Mouse (Mus musculus): ENCODE results near the gene Olfml1. TPM values are rescaled to one million over a fixed set of nuclear protein-coding genes. Genes with fewer than 3 reads are reported as not detected.
A peak's percentile ranks its signal among the peaks of the same experiment; 100 is the strongest.

Gene Olfml1
- not detected in 2 replicates for total RNA-seq (2014; fragmentation: Nextera tagmentation)
- not detected in 2 replicates for total RNA-seq (2017)

DNA sequence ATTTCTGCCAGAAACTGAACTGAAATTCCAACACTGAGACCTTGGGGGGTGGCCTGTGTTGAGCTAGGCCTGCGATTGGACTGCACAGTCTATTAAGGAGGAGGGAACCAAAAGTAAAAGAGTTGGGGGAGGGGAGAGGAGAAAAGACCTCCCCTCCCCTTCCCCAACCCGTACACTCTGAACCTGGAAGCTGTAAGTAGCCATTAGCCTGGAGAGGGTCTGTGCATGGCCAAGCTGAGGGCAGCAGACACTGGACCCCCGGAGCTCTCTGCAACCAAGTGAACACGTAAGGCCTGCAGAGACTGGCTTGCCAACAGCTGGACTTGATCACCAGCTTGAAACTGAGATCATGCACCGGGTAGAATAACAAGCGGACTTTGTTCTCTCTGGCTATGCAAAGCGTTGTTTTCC, at the start of gene Olfml1:
TSS of gene Olfml1 (plus strand) at position 186 of the 411 bp plus-strand sequence.
- no peak for ATAC-seq (replicated peaks; ENCODE audit: poor library complexity, severe bottlenecking)

DNA sequence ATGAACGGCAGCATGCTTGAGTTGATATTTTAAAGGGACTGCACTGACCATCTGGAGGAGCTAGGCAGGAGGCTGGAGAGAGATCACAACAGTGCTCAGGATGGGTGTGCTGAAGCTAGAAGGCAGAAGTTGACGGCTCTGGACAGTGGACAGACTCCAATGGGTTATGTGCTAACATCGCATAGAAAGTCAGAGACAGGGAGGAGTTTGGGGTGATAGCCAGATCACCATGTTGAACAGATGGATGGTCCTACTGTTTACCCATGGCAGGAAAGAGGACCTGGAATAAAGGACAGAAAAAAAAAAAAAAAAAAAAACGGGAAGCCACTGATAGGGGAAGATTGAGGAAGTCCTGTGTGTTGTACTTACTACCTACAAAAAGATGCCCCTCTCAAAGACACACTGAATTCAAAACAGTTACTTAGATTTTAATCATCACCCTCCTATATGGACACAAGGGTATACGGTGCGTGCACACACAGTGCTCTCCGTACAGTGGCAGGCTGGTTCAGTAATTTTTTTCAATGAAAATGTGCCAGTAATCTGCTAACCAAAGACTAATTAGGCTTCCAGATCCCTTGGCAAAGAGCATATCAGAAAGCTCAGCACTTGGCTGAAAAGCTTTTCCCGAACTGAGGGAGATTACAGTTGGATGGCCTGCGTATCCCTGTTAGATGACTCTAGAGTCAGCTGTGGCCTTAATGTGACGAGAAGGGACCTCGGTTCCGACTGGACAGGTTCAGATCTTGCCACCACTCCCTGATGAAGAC, 47.8 kb upstream of the Olfml1 start:
- peak; percentile 20; the same call in 1 of the 2 replicates for ATAC-seq (replicated peaks; ENCODE audit: poor library complexity, severe bottlenecking)

DNA sequence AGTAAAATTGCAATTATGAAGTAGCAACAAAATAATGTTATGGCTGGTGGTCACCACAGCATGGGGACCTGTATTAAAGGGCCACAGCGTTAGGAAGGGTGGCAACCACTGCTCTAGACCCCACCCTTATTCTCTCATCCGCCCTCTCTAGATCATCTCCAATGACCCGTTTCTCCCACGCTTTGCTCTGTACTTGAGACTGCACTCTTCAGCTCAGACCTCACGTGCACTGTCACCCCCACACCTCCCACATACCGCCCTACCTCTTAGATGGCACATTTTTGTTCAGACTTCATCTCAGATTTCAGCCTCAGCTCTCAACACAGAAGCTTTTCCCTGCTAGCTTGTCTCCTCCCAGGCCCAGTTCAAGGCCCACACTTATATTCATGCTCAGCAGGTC, 45.8 kb upstream of the Olfml1 start:
- no peak for ATAC-seq (replicated peaks; ENCODE audit: poor library complexity, severe bottlenecking)

DNA sequence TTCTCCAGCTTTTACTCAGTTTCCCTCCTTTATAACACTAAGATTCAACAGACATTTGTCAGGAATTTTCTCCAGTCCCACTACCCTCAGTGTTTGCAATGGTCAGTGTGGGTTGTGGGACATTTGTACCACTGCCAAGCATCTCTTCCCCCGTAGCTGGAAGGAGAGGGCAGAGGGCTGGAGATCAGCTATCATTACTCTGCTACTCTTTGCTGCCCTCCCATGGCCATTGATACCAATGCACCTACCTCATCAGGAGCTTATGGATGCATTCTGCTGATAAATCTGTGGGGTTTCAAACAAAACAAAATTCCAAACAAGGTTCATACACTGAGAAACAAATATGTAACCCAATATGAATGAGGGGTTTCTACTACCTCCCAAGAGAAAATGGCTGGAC, 40.9 kb upstream of the Olfml1 start:
- peak; percentile 84 for ATAC-seq (replicated peaks; ENCODE audit: poor library complexity, severe bottlenecking)

DNA sequence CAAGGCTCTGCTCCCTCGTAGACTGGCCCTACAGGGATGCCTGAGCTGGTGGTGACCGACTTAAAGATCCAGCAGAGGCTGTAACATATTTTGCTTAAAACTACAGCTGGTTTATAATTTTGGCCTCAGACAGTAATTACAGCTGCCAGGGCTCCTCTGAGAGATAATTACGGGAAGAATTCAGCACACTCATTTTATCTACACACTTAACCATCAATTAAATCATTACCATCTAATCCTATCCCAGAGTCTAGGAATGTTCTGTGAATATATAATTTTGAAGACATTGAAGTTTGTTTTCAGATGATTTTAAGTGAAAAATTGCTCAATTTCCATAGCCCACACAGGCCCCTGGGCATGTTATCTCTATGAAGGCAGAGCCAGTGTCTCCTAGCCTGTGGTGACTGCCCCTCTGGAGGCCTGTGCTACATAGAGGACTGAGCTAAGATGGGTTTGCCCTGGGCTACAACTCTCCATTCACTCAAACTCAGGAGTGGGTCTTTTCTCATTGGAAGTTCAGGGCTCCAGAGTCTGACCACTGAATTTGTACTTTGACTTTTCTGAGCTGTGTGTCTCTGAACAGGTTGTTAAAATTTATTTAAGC, 39.0 kb upstream of the Olfml1 start:
- no peak for ATAC-seq (replicated peaks; ENCODE audit: poor library complexity, severe bottlenecking)

DNA sequence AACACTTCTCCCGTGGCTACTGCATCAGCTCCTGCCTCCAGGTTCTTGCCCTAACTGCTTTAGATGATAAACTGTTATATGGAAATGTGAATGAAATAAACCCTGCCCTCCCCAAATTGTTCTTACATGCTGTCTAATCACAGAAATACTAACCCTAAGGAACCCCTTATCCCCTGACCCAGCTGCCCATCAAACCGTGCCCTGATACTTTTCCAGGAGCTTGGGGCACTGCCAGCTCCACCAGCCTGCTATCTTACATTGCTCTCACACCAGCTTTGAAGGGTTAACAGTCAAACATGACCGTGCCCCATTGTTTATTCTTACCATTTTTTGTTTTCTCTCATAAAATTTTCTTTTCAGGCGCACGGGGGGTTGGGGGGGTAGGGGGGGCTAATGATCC, 37.9 kb upstream of the Olfml1 start:
- no peak for ATAC-seq (replicated peaks; ENCODE audit: poor library complexity, severe bottlenecking)

DNA sequence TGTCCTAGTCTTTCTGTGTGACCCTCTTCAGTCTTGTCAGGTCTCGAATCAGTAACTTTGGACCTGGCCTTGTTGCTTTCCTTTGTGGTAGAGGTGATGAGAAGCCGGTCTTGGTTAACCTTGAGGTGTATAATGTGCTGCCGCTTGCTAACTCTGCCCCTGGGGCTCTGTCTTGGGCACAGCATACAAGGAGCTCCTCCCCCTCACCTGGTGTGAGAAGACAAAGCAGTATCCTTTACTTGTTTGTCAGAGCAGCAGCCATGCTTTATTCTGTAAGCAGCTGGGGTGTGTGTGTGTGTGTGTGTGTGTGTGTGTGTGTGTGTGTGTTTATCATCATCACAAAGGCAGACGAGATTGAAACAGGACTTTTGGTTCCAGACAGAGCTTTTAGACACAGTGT, 31.9 kb upstream of the Olfml1 start:
- ATAC-seq (replicated peaks; ENCODE audit: poor library complexity, severe bottlenecking), result no peak

DNA sequence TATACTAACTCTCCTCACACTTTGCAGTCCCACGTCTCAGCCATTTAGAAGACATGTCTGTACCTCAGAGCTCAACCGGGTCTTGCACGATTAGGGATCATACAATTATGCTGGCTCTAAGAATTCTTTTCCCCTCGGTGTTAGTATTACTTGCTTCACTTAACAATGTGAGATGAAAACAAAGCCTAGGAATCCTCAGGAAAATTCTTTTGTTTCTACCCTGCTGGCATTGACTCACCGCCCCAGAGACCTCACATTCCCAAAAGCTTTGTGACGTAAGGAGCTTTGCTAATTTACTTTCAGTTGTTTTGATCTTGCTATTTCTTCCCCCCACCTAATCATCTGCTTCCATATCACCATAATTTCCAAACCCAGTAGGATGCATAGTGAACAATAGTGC, 30.7 kb upstream of the Olfml1 start:
- no peak for ATAC-seq (replicated peaks; ENCODE audit: poor library complexity, severe bottlenecking)

DNA sequence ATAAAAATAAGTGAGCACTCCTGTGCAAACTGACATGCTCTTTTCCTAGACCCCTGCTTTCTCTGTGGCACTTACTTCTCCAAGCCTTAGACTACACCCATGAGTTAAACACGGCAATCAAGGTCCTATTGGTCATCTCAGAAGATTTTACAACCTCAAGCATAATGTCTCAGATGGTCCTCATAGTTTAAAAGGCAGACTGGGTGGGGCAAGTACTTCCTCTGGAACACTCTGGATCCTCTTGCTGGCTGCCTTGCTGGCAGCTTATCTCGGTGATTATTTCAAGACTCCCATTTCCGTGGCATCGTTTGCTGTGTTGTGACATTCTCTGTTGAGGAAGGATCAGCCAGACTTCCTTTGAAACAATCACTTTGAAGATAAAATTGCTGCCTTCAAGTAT, 27.2 kb upstream of the Olfml1 start:
- ATAC-seq (replicated peaks; ENCODE audit: poor library complexity, severe bottlenecking), result peak; percentile 14; the same call in 1 of the 2 replicates

DNA sequence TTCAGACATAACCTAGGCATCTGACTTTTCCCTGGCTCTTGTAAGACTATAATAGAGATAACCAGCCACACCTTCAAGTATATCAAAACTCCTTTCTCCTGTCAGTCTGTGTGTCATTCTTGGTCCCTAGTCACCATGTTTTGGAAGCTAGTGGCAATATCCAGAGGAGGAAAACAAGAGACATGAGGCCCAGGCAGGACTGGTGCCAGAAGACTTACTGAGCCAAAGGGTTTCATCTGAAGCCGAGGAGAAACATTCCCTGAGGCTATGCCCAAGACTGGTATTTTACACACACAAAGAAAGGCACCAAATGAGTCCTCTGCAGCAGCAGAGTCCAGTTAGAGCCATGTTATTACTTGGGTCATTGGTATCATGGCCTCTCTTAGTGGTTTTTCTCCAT, 22.2 kb upstream of the Olfml1 start:
- no peak for ATAC-seq (replicated peaks; ENCODE audit: poor library complexity, severe bottlenecking)

DNA sequence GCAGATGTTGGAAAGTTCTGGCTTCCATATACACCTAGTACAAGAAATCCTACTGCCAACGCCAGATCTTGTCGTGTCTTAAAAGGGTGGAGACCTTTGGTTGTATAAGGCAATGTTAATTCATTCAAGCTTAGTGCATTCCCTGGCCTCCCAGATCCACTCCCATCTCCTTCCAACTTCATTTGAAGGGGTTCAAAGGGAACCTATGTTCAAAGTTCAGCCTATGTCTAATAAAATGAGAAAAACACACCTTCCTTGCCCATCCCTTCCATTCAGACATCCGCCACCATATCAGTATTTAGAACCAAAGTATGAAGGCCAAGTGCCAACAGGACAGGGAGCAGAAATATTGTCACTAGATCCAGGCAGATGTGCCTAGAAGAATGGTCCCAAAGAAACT, 19.4 kb upstream of the Olfml1 start:
- no peak for ATAC-seq (replicated peaks; ENCODE audit: poor library complexity, severe bottlenecking)

DNA sequence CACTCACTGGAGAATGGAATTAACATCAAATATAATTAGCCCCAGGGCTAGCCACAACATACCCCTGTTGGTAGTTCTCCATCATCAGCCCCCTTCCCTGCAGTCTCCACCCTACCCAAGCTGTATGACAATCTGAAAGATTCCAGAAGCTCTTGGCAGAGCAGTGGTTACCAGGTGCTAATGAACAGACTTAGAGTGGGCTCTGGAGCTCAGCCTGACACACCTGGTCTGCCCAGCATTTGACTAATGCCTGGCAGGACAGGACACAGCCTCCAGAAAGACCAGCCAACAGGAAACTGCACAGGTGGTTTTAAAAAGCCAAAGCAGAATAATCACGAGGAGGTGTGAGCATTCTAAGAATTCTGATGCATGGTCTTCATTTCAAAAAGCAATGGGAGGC, 13.8 kb upstream of the Olfml1 start:
- no peak for ATAC-seq (replicated peaks; ENCODE audit: poor library complexity, severe bottlenecking)

DNA sequence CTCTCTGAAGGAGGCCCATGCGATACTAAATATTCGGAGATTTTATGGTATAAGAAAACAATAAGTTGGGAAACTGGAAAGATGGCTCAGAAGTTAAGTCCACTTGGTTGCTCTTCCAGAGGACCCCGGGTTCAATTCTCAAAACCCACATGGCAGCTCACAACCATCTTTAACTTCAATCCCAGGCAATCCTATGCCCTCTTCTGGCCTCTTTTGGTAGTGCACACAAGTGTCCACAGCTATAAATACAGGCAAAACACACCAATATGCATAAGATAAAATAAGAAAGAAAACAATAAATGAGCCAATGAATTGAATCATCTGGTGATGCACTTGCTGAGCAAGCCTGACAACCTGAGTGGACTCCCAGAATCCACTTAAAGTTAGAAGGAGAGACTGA, 11.3 kb upstream of the Olfml1 start:
- ATAC-seq (replicated peaks; ENCODE audit: poor library complexity, severe bottlenecking), result peak; percentile 59

DNA sequence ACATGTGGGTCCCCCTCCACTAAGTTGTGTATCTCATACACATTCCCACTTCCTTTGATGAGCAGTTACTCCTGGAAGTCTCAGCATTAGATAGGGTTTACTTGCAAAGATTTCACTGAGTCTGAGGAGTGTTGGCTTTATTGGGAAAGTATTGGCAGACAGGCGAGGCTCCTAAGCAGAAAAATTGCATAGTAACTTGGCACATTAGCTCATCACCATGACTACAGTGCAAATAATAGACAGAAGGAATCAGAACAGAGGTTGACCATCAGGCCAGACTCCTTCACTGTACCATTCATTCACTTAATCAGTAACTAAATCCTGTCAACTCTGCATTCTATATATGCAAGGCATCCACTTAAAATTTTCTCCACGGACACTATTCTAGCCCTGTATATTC, 6.6 kb upstream of the Olfml1 start:
- ATAC-seq (replicated peaks; ENCODE audit: poor library complexity, severe bottlenecking), result no peak

DNA sequence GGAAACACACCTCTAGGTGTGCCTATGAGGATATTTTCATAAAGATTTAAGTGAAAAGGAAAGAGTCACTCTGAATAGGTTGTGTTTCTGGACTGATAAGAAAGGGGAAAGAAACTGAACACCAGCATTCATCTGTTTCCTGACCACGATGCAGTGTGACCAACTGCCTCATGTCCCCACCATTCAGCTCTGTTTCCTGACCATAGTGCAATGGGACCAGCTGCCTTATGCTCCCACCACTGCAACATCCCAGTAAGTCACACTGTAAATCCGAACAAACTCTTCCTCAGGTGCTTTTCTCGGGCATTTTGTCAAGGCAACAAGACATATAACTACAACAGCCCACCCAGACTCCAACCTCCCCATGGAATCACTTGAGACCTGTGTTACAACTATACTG, 5.7 kb upstream of the Olfml1 start:
- peak; percentile 47 for ATAC-seq (replicated peaks; ENCODE audit: poor library complexity, severe bottlenecking)

DNA sequence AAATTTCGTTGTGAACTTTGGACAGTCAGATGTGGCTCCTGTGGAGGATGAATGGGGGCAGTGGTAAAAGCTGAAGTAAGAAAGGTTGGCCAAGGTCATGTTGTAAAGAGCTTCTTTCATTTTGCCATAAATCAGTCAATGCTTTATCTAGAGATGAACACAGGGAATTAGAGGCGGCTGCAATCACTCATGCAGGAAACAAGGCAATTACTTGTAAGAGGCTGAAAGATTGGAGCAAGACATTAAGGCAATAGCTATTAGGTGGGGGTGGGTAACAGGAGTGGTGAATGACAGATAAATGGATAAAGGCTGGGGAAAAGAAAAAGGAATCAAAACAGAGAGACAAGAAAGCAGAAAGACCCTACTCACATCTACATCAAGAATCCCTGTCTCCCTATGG, 3.5 kb upstream of the Olfml1 start:
- no peak for ATAC-seq (replicated peaks; ENCODE audit: poor library complexity, severe bottlenecking)

DNA sequence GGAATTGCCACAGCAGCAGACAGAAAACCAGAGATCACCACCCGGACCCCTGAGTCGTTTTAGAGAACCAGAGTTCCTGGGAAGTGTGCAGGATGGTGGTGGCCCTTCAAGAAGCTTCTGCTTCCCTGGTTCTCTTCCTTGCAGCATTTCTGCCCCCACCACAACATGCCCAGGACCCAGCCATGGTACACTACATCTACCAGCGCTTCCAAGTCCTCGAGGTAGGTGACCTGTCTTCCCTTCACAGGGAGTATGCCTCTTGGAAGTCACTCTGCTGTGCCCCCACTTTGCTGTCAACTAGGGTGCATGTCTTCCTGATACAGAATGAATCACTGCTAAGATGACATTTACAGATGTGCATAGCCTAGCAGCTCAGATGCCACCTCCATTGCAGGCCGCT, 428 bp downstream of the Olfml1 start:
- ATAC-seq (replicated peaks; ENCODE audit: poor library complexity, severe bottlenecking), result no peak

DNA sequence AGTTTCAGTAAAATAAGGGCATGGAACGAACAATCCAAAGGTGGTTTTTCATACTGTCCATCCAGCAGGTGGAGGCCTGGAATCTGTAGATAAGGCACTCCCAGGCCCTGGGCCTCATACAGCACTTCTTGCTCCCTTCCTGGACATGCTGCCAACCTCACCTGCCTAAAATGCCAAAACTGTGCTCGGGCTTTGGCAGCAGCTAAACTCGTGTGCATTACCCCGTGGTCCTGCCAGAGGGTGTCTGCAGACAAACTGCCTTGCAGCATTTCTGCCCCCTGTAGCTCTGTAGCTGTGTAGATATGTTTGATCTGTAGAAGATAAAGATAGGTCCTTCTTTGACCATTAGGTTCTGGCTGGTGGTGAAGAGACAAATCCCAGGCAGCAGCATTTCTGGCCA, 1.7 kb downstream of the Olfml1 start:
- no peak for ATAC-seq (replicated peaks; ENCODE audit: poor library complexity, severe bottlenecking)

DNA sequence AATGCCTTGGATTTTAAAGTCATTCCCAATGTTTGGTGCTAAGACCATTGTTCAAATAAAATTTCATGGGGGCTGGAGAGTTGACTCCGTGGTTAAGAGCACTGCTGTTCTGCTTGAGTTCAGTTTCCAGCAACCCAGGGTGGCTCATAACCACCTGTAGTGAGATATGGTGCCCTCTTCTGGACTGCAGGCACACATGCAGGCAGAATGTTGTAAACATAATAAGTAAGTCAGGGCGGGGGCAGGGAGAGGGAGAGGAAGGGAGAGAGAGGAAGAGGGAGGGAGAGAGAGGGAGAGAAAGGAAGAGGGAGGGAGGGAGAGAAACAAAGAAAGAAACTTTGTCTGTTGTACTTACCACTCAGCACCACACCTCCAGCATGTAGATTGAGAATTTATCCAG, 6.6 kb downstream of the Olfml1 start:
- peak; percentile 68 for ATAC-seq (replicated peaks; ENCODE audit: poor library complexity, severe bottlenecking)

DNA sequence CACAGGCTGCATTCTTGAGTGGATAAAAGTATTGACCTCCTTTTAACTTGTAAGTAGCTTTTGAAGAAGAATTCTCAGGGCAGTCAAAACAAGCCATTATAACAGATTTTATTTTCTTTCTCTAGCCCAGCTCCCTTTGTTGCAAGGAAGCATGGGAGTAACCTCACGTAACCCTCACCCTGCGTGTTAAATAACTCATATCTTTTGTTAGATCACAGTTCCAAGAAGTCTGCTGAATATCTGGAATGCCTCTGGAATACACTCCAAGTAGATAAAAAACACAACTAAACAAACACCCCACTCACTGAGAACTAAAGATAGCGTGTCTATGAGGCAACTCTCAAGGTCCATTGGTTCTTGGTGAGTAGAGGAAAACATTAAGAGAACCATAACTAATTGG, 7.0 kb downstream of the Olfml1 start:
- no peak for ATAC-seq (replicated peaks; ENCODE audit: poor library complexity, severe bottlenecking)

DNA sequence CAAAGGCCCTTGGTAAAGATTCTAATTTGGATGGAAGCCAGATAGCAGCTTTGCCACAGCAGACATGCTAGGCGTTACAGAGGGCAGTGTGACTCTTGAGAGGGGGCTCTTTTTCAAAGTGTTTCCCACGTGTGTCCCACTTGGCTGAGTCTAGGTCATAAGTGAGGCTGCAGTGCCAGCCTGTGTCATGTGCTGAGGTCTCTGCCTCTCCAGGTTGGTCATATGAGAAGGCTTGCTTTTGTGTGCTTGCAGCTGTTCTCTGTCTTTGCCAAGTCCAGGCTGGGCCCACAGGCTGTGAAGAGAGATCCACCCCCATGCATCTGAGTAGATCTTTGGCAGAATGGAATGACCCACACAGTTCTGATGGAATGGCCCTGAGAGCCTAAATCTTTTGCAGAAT, 25.4 kb downstream of the Olfml1 start:
- no peak for ATAC-seq (replicated peaks; ENCODE audit: poor library complexity, severe bottlenecking)

DNA sequence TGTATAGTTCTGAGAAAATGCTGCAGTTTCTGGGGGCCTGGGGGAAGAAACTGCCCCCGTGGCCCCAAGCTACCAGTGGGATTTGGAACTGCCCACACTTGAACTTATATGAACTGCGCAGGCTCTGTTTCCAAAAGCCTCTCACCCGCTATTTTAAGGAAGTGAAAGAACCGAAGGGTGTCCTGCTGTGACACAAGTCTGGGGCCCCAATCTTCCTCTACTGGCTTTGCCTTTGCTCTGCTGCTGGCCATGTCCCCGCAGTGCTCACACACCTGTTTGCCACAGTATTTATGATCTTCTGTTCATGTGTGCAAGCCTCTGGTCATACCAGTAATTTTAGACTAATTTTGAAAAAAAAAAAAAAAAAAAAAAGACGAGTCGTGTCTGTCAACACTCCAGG, 26.7 kb downstream of the Olfml1 start:
- peak; percentile 71 for ATAC-seq (replicated peaks; ENCODE audit: poor library complexity, severe bottlenecking)
